Mouse (Mus musculus) MEL (cell line): ENCODE measurements around the gene Lpgat1. TPM values are rescaled to one million over a fixed set of nuclear protein-coding genes. Genes with fewer than 3 reads are reported as not detected.

Experiments
- DNase-seq: peaks from one replicate; pipeline ENCODE4 v3.0.0; 2011; ENCODE audit warnings: low read depth, low spot score
- H3K27ac ChIP-seq: 2 replicates; pipeline ENCODE4 v1.5.1; 2012; ENCODE audit warnings: low read depth, mild to moderate bottlenecking, control low read depth, low read length, moderate library complexity; ENCODE audit not compliant: control insufficient read depth
- H3K27me3 ChIP-seq, 2 experiments: fragments of 150-350 bp in 1 of 2; sonication (generic) in 1 of 2; 2 replicates each; pipeline ENCODE4 v1.6.1; 2012; ENCODE audit warnings: low read length in 2 of 2, mild to moderate bottlenecking in 2 of 2, improper control_type of control experiment in 1 of 2, moderate library complexity in 1 of 2; ENCODE audit not compliant: insufficient read depth in 2 of 2, control insufficient read depth in 1 of 2
- H3K36me3 ChIP-seq, 2 experiments: 2 replicates each; pipeline ENCODE4 v1.6.1; 2012 to 2014; ENCODE audit warnings: low read length in 2 of 2, improper control_type of control experiment in 1 of 2, inconsistent platforms in 1 of 2, mild to moderate bottlenecking in 1 of 2; ENCODE audit not compliant: insufficient read depth in 2 of 2, control insufficient read depth in 1 of 2
- H3K4me1 ChIP-seq, 2 experiments: fragments of 150-350 bp in 1 of 2; sonication (generic) in 1 of 2; 2 replicates each; pipeline ENCODE4 v1.6.1; 2012; ENCODE audit warnings: low read length in 2 of 2, improper control_type of control experiment in 1 of 2, mild to moderate bottlenecking in 1 of 2; ENCODE audit not compliant: insufficient read depth in 2 of 2, control insufficient read depth in 1 of 2
- H3K4me3 ChIP-seq, 2 experiments: fragments of 150-350 bp in 1 of 2; sonication (generic) in 1 of 2; 2 replicates each; pipeline ENCODE4 v1.5.1; 2012; ENCODE audit warnings: low read depth in 2 of 2, low read length in 2 of 2, mild to moderate bottlenecking in 2 of 2, moderate library complexity in 2 of 2, control low read depth in 1 of 2, improper control_type of control experiment in 1 of 2; ENCODE audit not compliant: control insufficient read depth in 1 of 2, insufficient read depth in 1 of 2
- H3K79me2 ChIP-seq: 2 replicates; pipeline ENCODE4 v1.6.1; 2012; ENCODE audit warnings: mild to moderate bottlenecking, low read length, moderate library complexity; ENCODE audit not compliant: control insufficient read depth, poor library complexity, insufficient read depth
- H3K9ac ChIP-seq: 2 replicates; pipeline ENCODE4 v1.6.1; 2012; ENCODE audit warnings: low read depth, mild to moderate bottlenecking, control low read depth, low read length, moderate library complexity; ENCODE audit not compliant: control insufficient read depth, poor library complexity, severe bottlenecking
- H3K9me3 ChIP-seq: fragments of 150-350 bp; sonication (generic); replicated peaks from 2 replicates; pipeline ENCODE4 v1.6.1; 2012; ENCODE audit warnings: mild to moderate bottlenecking, low read length, improper control_type of control experiment, moderate library complexity; ENCODE audit not compliant: insufficient read depth
- BHLHE40 ChIP-seq: IDR thresholded peaks from 2 replicates; pipeline ENCODE4 v1.6.1; 2012; ENCODE audit warnings: low read depth, mild to moderate bottlenecking, inconsistent platforms, low read length, improper control_type of control experiment, borderline replicate concordance
- CHD1 ChIP-seq: IDR thresholded peaks from 2 replicates; pipeline ENCODE4 v1.6.1; 2012; ENCODE audit warnings: low read depth, mild to moderate bottlenecking, inconsistent platforms, low read length, improper control_type of control experiment
- CHD2 ChIP-seq: IDR thresholded peaks from 2 replicates; pipeline ENCODE4 v1.6.1; 2011; ENCODE audit warnings: low read length, improper control_type of control experiment
- CTCF ChIP-seq, 3 experiments: IDR thresholded peaks in 2 of 3; conservative IDR thresholded peaks in 1 of 3; 2 replicates each; pipeline ENCODE4 v1.5.1; 2011 to 2012; ENCODE audit warnings: low read length in 3 of 3, low read depth in 2 of 3, mild to moderate bottlenecking in 2 of 3, improper control_type of control experiment in 1 of 3, inconsistent platforms in 1 of 3, mixed read lengths in 1 of 3, moderate library complexity in 1 of 3; ENCODE audit not compliant: control insufficient read depth in 1 of 3, insufficient read depth in 1 of 3, poor library complexity in 1 of 3, severe bottlenecking in 1 of 3
- ELF1 ChIP-seq: IDR thresholded peaks from 2 replicates; pipeline ENCODE4 v1.6.1; 2014; ENCODE audit warnings: low read depth, mild to moderate bottlenecking, inconsistent platforms, low read length, improper control_type of control experiment, moderate library complexity
- EP300 ChIP-seq, 2 experiments: IDR thresholded peaks; 2 replicates each; pipeline ENCODE4 v1.6.1; 2011; ENCODE audit warnings: improper control_type of control experiment in 2 of 2, low read length in 2 of 2, low read depth in 1 of 2, mild to moderate bottlenecking in 1 of 2
- ETS1 ChIP-seq: IDR thresholded peaks from 2 replicates; pipeline ENCODE4 v1.6.1; 2012; ENCODE audit warnings: low read depth, mild to moderate bottlenecking, inconsistent platforms, low read length, improper control_type of control experiment, moderate library complexity
- GABPA ChIP-seq: IDR thresholded peaks from 2 replicates; pipeline ENCODE4 v1.6.1; 2012; ENCODE audit warnings: low read depth, mild to moderate bottlenecking, inconsistent platforms, low read length, improper control_type of control experiment, moderate library complexity
- GATA1 ChIP-seq: IDR thresholded peaks from 2 replicates; pipeline ENCODE4 v1.6.1; 2011; ENCODE audit warnings: low read depth, low read length, improper control_type of control experiment
- JUND ChIP-seq: IDR thresholded peaks from 2 replicates; pipeline ENCODE4 v1.6.1; 2011; ENCODE audit warnings: low read depth, mild to moderate bottlenecking, improper control_type of control experiment, low read length
- KAT2A ChIP-seq: conservative IDR thresholded peaks from 2 replicates; pipeline ENCODE4 v1.6.1; 2012; ENCODE audit warnings: low read depth, low read length, improper control_type of control experiment, inconsistent platforms
- MAFK ChIP-seq: IDR thresholded peaks from 2 replicates; pipeline ENCODE4 v1.6.1; 2011; ENCODE audit warnings: low read depth, mild to moderate bottlenecking, low read length, improper control_type of control experiment, borderline replicate concordance
- MAX ChIP-seq: IDR thresholded peaks from 2 replicates; pipeline ENCODE4 v1.6.1; 2011; ENCODE audit warnings: low read length, improper control_type of control experiment
- MXI1 ChIP-seq: IDR thresholded peaks from 2 replicates; pipeline ENCODE4 v1.6.1; 2011; ENCODE audit warnings: mild to moderate bottlenecking, low read depth, low read length, improper control_type of control experiment
- NELFE ChIP-seq: IDR thresholded peaks from 2 replicates; pipeline ENCODE4 v1.6.1; 2011; ENCODE audit warnings: low read depth, low read length, improper control_type of control experiment
- POLR2A ChIP-seq, 2 experiments: IDR thresholded peaks; 2 replicates each; pipeline ENCODE4 v1.6.1; 2011 to 2012; ENCODE audit warnings: low read length in 2 of 2, mild to moderate bottlenecking in 2 of 2, control low read depth in 1 of 2, improper control_type of control experiment in 1 of 2, low read depth in 1 of 2, moderate library complexity in 1 of 2; ENCODE audit not compliant: control insufficient read depth in 1 of 2, insufficient read depth in 1 of 2, poor library complexity in 1 of 2
- POLR2AphosphoS2 ChIP-seq: IDR thresholded peaks from 2 replicates; pipeline ENCODE4 v1.6.1; 2011; ENCODE audit warnings: low read length, improper control_type of control experiment
- RAD21 ChIP-seq: IDR thresholded peaks from 2 replicates; pipeline ENCODE4 v1.6.1; 2011; ENCODE audit warnings: mild to moderate bottlenecking, low read depth, low read length, improper control_type of control experiment
- SIN3A ChIP-seq: IDR thresholded peaks from 2 replicates; pipeline ENCODE4 v1.6.1; 2012; ENCODE audit warnings: low read length, improper control_type of control experiment, inconsistent platforms
- SMC3 ChIP-seq: IDR thresholded peaks from 2 replicates; pipeline ENCODE4 v1.6.1; 2011; ENCODE audit warnings: low read depth, low read length, improper control_type of control experiment
- TBP ChIP-seq: IDR thresholded peaks from 2 replicates; pipeline ENCODE4 v1.8.0; 2011; ENCODE audit warnings: low read depth, low read length, improper control_type of control experiment
- ZMIZ1 ChIP-seq: IDR thresholded peaks from 2 replicates; pipeline ENCODE4 v1.6.1; 2012; ENCODE audit warnings: low read depth, mild to moderate bottlenecking, inconsistent platforms, low read length, improper control_type of control experiment, moderate library complexity
- ZNF384 ChIP-seq: IDR thresholded peaks from 2 replicates; pipeline ENCODE4 v1.6.1; 2012; ENCODE audit warnings: low read depth, mild to moderate bottlenecking, inconsistent platforms, low read length, improper control_type of control experiment
- polyA plus RNA-seq, 2 experiments: library from polyadenylated mRNA; stranded (reverse) in 1 of 2; unstranded in 1 of 2; fragments of >175 nt in 1 of 2; fragments of >200 nt in 1 of 2; gene quantifications; 2 replicates each; pipeline versions ENCODE4 v1.2.1 to v1.2.4; 2012; ENCODE audit warnings: low replicate concordance in 2 of 2, low read depth in 1 of 2; ENCODE audit not compliant: insufficient read length in 2 of 2, insufficient read depth in 1 of 2, missing spikeins in 1 of 2
- total RNA-seq: library from RNA; depleted of rRNA; stranded (reverse); fragments of 300-350 nt; gene quantifications from 2 replicates; pipeline ENCODE4 v1.2.3, GENCODE M21; 2012

The Lpgat1 gene
- total and polyA plus RNA-seq, 3 experiments: not detected

DNA sequence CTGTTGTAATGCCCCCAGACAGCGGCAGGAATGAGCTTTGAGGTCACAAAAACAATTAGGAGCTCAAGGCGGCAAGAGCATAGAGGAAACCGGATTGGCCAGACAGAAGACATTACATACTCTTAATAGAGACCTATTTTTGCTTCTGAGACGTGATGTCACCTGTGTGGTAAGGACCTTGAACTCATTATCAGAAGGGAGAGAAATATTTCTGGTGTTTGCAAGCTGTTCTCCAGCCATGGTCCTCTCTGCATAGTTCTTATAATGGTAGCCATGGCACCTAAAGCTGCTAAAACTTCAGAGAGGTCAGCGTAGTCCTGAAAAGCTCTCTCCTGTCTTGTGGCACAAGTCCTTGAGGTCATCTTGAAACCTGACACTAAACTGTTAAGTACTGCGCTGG lies 68.6 kb downstream of the Lpgat1 start:
- Histone ChIP-seq H3K27me3 (peaks cover 7 to 14% of the 10 kb centered on the region in 2 experiments), H3K36me3 (no peaks in the 10 kb centered on the region), H3K4me1 (no peaks in the 10 kb centered on the region), H3K9me3 (no peaks in the 10 kb centered on the region), H3K9ac (no peak overlapping the region), H3K4me3 (no peak overlapping the region), H3K27ac (no peak overlapping the region), H3K79me2 (no peaks in the 10 kb centered on the region)
- DNase-seq: no peak
- TF ChIP-seq MXI1: no peak
- TF ChIP-seq CTCF (IDR thresholded peaks at IDR 0.05 in 2 of 3, conservative IDR thresholded peaks at IDR 0.05 in 1 of 3; ENCODE audit: control insufficient read depth in 1 of 3, insufficient read depth in 1 of 3, low read depth in 2 of 3, low read length in 3 of 3, poor library complexity in 1 of 3, severe bottlenecking in 1 of 3): no peak
- no peak for TF ChIP-seq ELF1
- TF ChIP-seq RAD21: no peak
- no peak for TF ChIP-seq KAT2A
- no peak for TF ChIP-seq GABPA
- TF ChIP-seq MAX: no peak
- TF ChIP-seq TBP: no peak
- no peak for TF ChIP-seq ZNF384

DNA sequence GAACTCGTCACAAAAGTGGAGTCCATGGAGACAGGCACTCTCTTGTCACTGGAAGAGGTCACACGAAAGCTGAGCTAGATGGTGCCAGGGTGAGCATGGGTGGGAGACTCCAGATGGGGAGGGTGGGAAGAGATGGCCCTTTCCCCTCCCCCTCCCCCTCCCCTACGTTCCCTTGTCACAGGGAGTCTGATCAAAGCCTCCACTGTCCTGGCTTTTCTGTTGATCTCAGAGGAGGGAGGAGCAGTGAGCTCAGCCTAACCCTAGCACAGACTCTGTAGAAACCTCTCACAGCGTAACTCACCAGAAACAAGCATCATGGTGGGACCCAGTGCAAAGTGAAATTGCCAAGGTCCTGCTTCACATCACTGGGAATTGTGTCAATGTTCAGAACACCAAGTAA lies 69.7 kb downstream of the Lpgat1 start:
- TF ChIP-seq GATA1 (no peak), CTCF (IDR thresholded peaks at IDR 0.05 in 2 of 3, conservative IDR thresholded peaks at IDR 0.05 in 1 of 3; ENCODE audit: control insufficient read depth in 1 of 3, insufficient read depth in 1 of 3, low read depth in 2 of 3, low read length in 3 of 3, poor library complexity in 1 of 3, severe bottlenecking in 1 of 3) (no peak), BHLHE40 (no peak), NELFE (no peak), MXI1 (no peak), ZMIZ1 (no peak), JUND (no peak)
- Histone ChIP-seq H3K9ac (no peak overlapping the region), H3K4me3 (no peak overlapping the region), H3K36me3 (no peaks in the 10 kb centered on the region), H3K27ac (no peak overlapping the region), H3K4me1 (no peaks in the 10 kb centered on the region), H3K79me2 (no peaks in the 10 kb centered on the region), H3K9me3 (no peaks in the 10 kb centered on the region), H3K27me3 (peaks cover 5 to 14% of the 10 kb centered on the region in 2 experiments)
- DNase-seq: no peak

DNA sequence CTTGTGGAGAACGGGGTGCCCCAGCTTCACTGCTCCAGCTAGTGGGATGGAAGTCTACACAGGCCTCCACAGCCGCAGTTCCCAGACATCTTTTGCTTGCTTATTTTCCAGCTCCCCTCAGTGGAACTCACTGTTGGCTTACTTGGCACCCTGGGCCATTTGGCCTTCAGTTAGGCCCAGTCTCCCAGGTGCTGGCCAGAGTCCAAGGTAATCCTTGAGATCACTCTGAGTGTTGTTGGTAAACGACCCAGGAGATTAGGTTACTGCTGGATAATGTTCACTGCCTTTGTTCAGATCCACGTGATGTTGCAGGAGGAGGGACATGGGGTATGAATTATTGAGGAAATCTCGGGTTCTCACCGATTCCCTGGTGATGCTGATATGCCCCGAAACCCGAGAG lies 75.4 kb downstream of the Lpgat1 start:
- no peaks in the 10 kb centered on the region for H3K9me3 ChIP-seq
- H3K27ac ChIP-seq: no peak overlapping the region
- H3K4me3 ChIP-seq: no peak overlapping the region
- H3K36me3 ChIP-seq: no peaks in the 10 kb centered on the region
- DNase-seq: no peak
- no peak overlapping the region for H3K9ac ChIP-seq
- H3K4me1 ChIP-seq: peaks cover 0 to 8% of the 10 kb centered on the region in 2 experiments; a peak in 1 of 4 replicates
- peaks cover 0 to 2% of the 10 kb centered on the region in 2 experiments; a peak in 2 of 4 replicates for H3K27me3 ChIP-seq
- TF ChIP-seq CHD1: no peak
- no peak for TF ChIP-seq TBP
- TF ChIP-seq MXI1: no peak
- no peak for TF ChIP-seq SMC3
- no peak for TF ChIP-seq GABPA
- TF ChIP-seq POLR2A (IDR thresholded peaks at IDR 0.05; ENCODE audit: control insufficient read depth in 1 of 2, insufficient read depth in 1 of 2, low read depth in 1 of 2, low read length in 2 of 2, poor library complexity in 1 of 2): no peak
- TF ChIP-seq POLR2AphosphoS2: no peak
- TF ChIP-seq MAX: no peak
- no peak for TF ChIP-seq CHD2
- no peak for TF ChIP-seq ETS1
- no peak for TF ChIP-seq RAD21
- TF ChIP-seq EP300 (IDR thresholded peaks at IDR 0.05; ENCODE audit: low read depth in 1 of 2, low read length in 2 of 2): no peak
- TF ChIP-seq ZMIZ1: no peak
- no peak for TF ChIP-seq KAT2A
- no peak for TF ChIP-seq ELF1
- TF ChIP-seq SIN3A: no peak
- no peak for TF ChIP-seq JUND
- TF ChIP-seq GATA1: no peak
- TF ChIP-seq MAFK: no peak
- H3K79me2 ChIP-seq: no peaks in the 10 kb centered on the region
